Mouse (Mus musculus) cerebellum, adult 9-11 months (tissue): ENCODE data around the gene Phf21a.
A peak's percentile ranks its signal among the peaks of the same experiment; 100 is the strongest.

ENCODE experiments used
- DNase-seq: peaks from one replicate; pipeline ENCODE4 v3.0.0; 2022

The Phf21a gene

GRCm38 (mm10) chr2:92240299-92240698, 147.4 kb downstream of the Phf21a start:
- DNase-seq = no peak

GRCm38 (mm10) chr2:92240816-92241215, 147.9 kb downstream of the Phf21a start:
- no peak for DNase-seq

- no peak for DNase-seq
Observed at GRCm38 (mm10) chr2:92241317-92241716, 148.4 kb downstream of the Phf21a start.

- no peak for DNase-seq
Observed at GRCm38 (mm10) chr2:92246112-92246511, 153.2 kb downstream of the Phf21a start.

GRCm38 (mm10) chr2:92247711-92248110, 154.8 kb downstream of the Phf21a start:
- no peak for DNase-seq

GRCm38 (mm10) chr2:92250472-92250871, 157.6 kb downstream of the Phf21a start:
- DNase-seq = no peak

- DNase-seq = no peak
Observed at GRCm38 (mm10) chr2:92253777-92254176, 160.9 kb downstream of the Phf21a start.

- DNase-seq = no peak
Observed at GRCm38 (mm10) chr2:92256141-92256540, 163.2 kb downstream of the Phf21a start.

- no peak for DNase-seq
Observed at GRCm38 (mm10) chr2:92257372-92257956, 164.5 kb downstream of the Phf21a start.

GRCm38 (mm10) chr2:92259924-92260323, 167.0 kb downstream of the Phf21a start:
- DNase-seq = no peak

GRCm38 (mm10) chr2:92266100-92266617, 173.2 kb downstream of the Phf21a start:
- no peak for DNase-seq

GRCm38 (mm10) chr2:92269227-92269626, 176.3 kb downstream of the Phf21a start:
- no peak for DNase-seq

GRCm38 (mm10) chr2:92272510-92272909, 179.6 kb downstream of the Phf21a start:
- DNase-seq = no peak

- DNase-seq = no peak
Observed at GRCm38 (mm10) chr2:92273101-92273801, 180.3 kb downstream of the Phf21a start.

- no peak for DNase-seq
Observed at GRCm38 (mm10) chr2:92273802-92274183, 180.9 kb downstream of the Phf21a start.

GRCm38 (mm10) chr2:92277787-92278186, 184.9 kb downstream of the Phf21a start:
- no peak for DNase-seq

- DNase-seq = peak; percentile 23
Observed at GRCm38 (mm10) chr2:92278663-92279062, 185.7 kb downstream of the Phf21a start.

- DNase-seq = no peak
Observed at GRCm38 (mm10) chr2:92279398-92279797, 186.5 kb downstream of the Phf21a start.

- DNase-seq = peak; percentile 69
Observed at GRCm38 (mm10) chr2:92285597-92285996, 192.7 kb downstream of the Phf21a start.

GRCm38 (mm10) chr2:92289335-92289734, 196.4 kb downstream of the Phf21a start:
- no peak for DNase-seq

- DNase-seq = no peak
Observed at GRCm38 (mm10) chr2:92291526-92291925, 198.6 kb downstream of the Phf21a start.

GRCm38 (mm10) chr2:92296402-92296801, 203.5 kb downstream of the Phf21a start:
- DNase-seq = peak; percentile 75

GRCm38 (mm10) chr2:92299896-92300295, 207.0 kb downstream of the Phf21a start:
- no peak for DNase-seq

- DNase-seq = no peak
Observed at GRCm38 (mm10) chr2:92301849-92302607, 209.1 kb downstream of the Phf21a start.
